Mouse (Mus musculus) A20 (cell line): ENCODE data around the gene Mob3a.

Experiments
- DNase-seq: peaks from one replicate; pipeline ENCODE4 v3.0.0-alpha.2; 2011; ENCODE audit warnings: low read depth, low spot score

Gene Mob3a

GRCm38 (mm10) chr10:80677942-80678436 lies 23.8 kb downstream of the Mob3a start, which contains the start of gene Mknk2:
Mknk2 (minus strand) TSS chr10:80678112.
- DNase-seq, result peak; percentile 89

- DNase-seq, result peak; percentile 78
Observed at GRCm38 (mm10) chr10:80677128-80677875, 24.5 kb downstream of the Mob3a start.

- DNase-seq, result peak; percentile 100
Observed at GRCm38 (mm10) chr10:80676198-80676928, 25.4 kb downstream of the Mob3a start.

DNA sequence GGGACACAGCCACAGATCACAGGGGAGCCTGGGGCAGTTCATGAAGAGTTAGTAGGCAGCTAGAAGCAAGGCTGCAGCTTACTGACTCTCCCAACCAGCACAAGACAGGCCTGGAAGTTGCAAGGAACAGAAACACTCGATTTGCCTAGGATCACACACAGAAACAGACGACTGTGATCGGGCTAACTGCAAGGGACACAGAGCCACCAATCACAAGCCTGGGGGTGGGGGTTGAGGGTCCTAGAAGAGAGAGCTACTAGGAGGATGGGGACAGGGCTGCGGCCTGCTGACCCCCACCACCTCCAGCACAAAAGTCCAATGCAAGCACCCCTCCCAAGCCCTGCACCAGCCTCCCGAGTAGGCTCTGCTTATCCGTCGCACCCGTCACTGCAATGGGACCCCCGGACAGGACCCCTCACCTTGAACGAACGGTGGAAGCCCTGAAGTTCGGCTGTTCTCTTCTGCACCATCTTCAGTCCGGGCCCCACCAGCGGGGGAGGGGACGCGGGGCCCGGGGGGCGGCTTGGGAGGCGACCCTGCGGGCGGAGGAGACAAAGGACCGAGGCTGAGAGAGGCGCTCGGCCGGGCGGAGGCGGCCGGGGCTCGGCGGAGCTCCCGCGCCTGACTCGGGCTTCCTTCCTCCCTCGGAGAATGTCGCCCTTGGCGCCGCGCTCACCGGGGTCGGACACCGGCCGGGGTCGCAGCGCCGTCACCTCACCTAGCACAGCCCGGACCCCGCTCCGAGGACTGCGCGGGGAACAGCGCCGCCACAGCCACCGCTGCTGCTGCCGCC lies 26.2 kb downstream of the Mob3a start:
- DNase-seq, result peak; percentile 52

DNA sequence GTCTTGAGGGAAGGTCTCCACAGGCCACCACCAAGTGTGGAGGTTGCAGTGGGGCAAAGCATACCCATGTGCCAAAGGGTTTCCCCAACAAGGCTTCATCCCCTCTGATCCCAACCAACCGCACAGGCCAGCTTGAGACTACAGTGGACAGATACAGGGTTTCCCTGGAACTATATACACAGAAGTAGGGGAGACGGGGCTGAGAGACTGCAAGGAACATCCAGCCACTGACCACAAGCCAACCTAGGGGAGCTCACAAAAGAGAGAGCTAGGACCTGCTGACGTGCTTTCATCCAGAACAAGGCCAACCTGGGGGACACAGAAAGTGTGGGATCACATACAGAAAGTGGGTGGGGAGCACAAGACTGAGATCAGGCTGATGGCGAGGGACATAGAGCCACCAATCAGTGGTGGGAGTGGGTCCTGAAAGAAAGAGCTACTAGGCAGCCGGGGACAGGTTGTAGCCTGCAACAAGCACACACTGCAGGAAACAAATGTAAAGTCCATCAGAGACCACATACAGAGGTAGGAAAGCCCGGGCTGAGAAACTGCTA lies 26.8 kb downstream of the Mob3a start:
- no peak for DNase-seq

GRCm38 (mm10) chr10:80674161-80674711 lies 27.5 kb downstream of the Mob3a start:
- no peak for DNase-seq

GRCm38 (mm10) chr10:80673690-80674089 lies 28.1 kb downstream of the Mob3a start:
- no peak for DNase-seq

GRCm38 (mm10) chr10:80671936-80672690 lies 29.7 kb downstream of the Mob3a start:
- no peak for DNase-seq

- DNase-seq, result no peak
Observed at GRCm38 (mm10) chr10:80671251-80671650, 30.5 kb downstream of the Mob3a start.

DNA sequence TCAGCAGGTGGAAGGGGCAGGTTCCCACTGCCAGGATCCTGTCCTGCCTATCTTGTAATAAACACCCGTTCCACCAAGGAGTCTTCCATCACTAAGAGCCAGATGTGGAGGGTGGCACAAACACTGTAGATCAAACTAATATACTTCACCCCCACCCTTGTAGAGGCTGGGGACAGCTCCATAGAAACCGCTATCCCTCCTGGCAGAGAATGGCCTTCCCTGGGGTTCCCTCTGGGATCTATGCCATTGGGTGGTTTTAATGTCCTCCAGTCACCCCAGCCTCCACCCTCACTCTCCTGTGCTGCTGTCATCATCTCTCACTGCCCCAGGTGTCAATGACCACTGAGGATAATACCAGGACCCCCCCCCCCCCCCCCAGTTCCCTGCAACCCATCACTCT lies 31.2 kb downstream of the Mob3a start:
- no peak for DNase-seq

DNA sequence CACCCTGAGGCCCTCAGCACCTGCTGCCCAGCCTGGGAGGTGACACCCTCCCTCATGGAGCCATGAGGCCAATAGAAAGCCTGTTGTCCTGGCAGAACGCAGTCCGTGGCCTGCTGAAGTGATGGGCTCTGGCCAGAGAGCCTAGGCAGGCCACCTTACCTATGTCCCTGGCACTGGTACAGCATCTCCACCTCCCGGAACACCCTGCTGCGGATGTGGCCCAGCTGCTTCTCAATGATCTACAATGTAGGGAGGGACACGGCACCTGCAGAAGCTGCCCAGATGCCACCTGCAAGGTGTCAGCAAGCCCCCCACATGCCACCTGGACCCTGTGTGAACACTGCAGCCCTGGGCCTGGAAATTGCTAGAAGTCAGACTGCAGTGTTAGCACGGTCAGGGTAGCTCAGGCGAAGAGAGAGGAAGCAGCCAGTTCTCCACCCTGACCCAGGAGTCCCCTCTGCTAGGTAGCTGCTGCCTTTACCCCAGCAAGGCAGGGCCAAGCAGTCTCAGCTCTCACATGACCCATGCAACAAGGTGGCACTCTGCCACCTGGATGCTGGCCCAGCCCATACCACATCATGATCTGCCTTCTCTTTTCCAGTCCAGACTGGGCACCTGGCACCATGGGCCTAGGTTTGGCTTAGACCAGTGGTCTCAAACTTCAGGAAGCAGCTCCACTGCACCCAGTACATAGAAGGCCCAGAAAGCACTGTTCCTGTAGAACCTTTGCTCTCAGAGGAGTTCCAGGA lies 31.9 kb downstream of the Mob3a start:
- DNase-seq, result no peak

DNA sequence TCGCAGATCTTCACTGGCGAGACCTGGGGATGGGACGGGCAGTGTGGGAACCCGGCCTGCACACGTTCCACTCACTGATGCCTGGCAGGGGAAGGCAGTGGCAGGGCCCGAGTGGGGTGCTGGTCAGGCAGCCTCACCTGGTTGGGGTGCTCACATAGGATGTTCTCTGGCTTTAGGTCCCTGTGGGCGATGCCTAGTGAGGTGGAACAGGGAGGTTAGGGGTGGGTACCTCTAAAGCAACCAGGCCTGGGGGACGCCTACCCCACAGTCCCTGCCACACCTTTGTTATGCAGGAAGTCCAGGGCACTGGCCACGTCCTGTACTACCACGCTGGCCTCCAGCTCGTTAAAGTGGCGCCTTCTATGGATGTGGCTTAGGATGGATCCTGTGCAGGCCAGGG lies 32.8 kb downstream of the Mob3a start:
- no peak for DNase-seq

- DNase-seq, result no peak
Observed at GRCm38 (mm10) chr10:80668614-80669013, 33.2 kb downstream of the Mob3a start.

DNA sequence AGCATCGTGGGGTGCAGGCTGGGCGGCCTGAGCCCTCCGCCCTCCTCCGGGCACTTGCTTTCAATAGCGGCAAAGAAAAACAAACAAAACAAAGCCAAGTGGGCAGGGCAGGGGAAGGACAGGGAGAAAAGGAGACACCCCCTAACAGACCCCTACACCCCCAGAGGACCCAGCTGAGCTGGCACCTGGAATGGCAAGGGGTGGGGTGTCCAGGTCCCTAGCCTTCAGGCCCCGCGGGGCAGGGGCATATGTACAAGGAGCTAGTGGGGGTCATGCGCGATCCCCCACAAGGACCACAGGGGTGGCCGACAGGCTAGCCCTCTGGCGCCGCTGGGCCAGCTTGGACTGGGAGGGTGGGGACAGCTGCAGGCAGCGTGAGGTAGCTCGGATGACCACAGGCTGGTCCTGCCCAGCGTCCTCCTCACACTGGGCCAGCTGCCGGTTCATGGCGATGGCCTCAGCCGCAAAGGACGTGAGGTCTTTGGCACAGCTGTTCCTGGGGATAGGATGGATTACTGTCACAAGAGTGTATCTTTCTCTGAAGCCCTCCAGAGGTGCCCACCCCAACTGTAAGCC lies 34.9 kb downstream of the Mob3a start:
- DNase-seq, result no peak

- no peak for DNase-seq
Observed at GRCm38 (mm10) chr10:80665981-80666733, 35.6 kb downstream of the Mob3a start.

GRCm38 (mm10) chr10:80665459-80665858 lies 36.3 kb downstream of the Mob3a start:
- no peak for DNase-seq

DNA sequence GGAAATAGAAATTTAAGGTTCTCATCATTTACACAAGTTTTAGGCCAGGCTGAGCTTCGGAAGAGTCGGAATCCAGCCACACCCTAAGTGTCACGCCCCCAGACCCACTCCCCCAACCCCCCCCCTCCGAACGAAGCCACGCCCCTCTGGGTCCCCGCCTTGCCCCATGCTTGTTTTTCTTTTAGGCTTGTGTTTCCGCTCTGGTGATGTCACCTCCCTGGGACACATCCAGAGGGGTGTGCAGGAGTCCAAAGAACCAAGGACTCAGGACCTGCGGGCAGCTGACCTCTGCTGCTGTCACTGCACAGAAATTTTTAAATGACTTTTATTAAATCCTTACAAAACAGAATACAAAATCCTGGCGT lies 36.8 kb downstream of the Mob3a start:
- DNase-seq, result no peak

DNA sequence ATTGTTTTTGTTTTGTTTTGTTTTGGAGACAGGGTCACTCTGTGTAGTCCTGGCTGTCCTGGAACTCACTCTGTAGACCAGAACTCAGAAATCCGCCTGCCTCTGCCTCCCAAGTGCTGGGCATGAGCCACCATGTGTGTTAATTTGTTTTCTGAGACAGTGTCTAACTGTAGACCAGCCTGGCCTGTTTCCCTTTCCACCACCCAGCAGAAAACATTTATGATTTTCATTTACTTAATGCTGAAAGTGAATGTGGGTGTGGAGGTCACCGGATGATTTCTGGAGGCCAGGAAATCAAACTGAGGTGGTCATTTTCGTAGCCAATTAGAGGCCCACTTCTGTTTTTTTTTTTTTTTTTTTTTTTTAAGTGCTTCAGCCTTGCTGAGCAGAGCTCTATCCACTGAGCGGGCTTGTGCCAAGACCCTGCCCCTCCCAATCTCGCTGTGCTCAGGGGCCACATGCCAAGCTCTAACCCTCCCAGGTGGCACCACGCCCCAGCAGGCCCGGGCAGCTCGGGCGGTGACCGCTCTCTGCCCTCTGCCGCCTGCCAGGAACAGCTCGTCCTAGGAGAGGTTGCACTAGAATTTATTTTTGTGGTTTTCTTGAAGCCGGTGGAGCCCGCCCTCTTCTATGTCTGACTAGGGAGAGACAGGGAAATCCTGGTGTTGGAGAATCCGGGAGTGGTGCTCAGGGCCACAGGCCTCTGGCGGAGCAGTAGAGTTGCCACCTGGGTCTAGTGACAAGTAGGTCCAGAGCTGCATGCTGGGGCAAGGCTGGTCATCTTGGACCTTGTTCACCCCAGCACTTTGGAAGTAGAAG lies 37.4 kb downstream of the Mob3a start:
- peak; percentile 51 for DNase-seq
